Mouse (Mus musculus): ENCODE results near the gene Plxna1. TPM values are rescaled to one million over a fixed set of nuclear protein-coding genes. Genes with fewer than 3 reads are reported as not detected.

Plxna1 gene
- 17.7 TPM for polyA plus RNA-seq (2014; fragmentation: Illumina TruSeq; extraction: RNeasy Lipid Tissue Mini Kit (QIAGEN cat#74804); ENCODE audit: insufficient read depth, low read depth, low replicate concordance)

DNA sequence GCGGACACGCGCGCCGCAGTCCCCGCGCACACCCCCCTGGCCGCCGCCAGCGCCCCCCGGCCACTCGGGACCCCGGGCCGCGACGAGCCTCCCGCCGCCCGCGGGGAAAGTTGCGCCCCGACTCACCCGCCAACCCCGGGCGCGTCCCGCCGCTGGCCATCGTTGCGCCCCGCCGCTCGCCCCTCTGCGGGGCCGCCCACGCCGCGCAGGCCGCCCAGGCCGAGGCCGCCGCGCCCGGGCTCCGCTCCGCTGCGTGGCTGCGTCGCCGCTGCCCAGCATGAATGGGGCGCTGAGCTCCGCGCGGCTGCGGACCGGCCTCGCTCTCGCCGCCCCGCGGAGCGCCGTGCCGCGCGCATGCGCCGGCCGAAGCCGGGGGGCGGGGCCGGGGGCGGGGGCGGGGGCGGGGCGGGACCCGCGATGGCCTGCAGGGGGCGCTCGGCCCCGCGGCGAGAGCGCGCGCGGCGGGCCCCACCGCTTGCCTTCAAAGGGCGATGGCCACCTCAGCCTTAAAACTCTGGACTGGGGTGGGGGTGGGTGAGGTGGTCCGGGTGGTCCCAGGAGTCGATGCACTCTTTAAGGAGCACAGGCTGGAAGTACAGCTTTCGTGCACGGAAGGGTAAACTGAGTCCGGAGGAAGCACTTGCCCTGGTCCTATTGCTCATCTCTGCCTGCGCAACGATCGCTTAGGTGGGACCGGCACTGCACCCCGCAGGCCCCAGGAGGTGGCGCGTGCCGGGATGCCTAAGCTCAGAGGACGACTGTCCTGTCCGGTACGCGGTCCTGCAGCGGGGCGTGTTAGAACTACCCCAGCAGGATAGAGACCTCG, at the start of gene Plxna1:
Gene Plxna1, minus strand, starts transcription at position 340 of the 826 bp plus-strand sequence.

Other genes starting within 250 kb of the Plxna1 start
- 32.6 TPM for gene Chchd6, start 233.0 kb upstream of the Plxna1 start, polyA plus RNA-seq (2014; fragmentation: Illumina TruSeq; extraction: RNeasy Lipid Tissue Mini Kit (QIAGEN cat#74804); ENCODE audit: insufficient read depth, low read depth, low replicate concordance)

Measured in lung, adult 10 weeks (tissue).